Mouse (Mus musculus) cerebellum, adult 18-20 months (tissue): Measurements from ENCODE around the gene Creb3l1.
A peak's percentile ranks its signal among the peaks of the same experiment; 100 is the strongest.

Experiments
- DNase-seq, 2 experiments: peaks; one replicate each; pipeline ENCODE4 v3.0.0; 2021

Gene Creb3l1

DNA sequence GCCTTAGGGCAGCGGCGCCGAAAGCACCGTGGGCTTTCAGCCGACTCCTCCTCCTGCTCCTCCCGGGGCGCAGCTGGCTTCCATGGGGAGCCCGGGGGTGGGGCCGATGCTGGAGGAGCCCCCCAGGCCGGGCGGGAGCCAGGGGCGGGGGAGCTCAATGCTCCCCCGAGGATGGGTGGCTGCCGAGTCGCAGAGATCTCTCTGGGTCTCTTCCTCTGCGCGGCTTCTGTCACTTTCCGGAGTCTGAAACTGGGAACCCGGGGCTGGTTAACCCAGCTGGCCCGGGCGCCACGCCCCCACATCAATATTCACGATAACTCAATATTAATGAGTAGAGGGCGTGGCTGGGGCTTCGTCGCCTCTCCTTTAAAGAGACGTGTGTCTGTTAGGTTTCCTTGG is at the start of gene Creb3l1:
TSS of gene Creb3l1 (minus strand) at position 229 of the 399 bp plus-strand sequence.
- peak; percentile 35 to 46 for DNase-seq

- no peak for DNase-seq
Measured at GRCm38 (mm10) chr2:92071143-92071542, 46.8 kb upstream of the Creb3l1 start.

GRCm38 (mm10) chr2:92069630-92070029 is 45.3 kb upstream of the Creb3l1 start:
- no peak for DNase-seq

DNA sequence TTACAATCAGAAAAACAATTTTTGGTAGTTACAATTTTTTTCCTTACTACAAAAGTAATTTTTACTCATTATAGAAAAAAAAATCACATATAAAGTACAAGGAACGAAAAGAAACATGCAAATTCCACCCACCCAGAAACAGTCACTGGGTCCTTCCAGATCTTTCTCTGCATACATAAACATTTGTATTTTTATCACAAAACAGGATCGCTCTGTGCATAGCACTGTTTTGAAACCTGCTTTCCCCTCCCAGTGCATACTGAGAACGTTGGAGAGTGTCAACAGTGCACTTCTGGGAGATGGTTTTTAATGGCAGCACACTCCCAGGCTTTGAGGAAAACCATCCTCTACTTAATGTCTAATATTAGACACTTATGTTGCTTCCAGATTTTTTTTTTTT is 43.3 kb upstream of the Creb3l1 start:
- no peak for DNase-seq

DNA sequence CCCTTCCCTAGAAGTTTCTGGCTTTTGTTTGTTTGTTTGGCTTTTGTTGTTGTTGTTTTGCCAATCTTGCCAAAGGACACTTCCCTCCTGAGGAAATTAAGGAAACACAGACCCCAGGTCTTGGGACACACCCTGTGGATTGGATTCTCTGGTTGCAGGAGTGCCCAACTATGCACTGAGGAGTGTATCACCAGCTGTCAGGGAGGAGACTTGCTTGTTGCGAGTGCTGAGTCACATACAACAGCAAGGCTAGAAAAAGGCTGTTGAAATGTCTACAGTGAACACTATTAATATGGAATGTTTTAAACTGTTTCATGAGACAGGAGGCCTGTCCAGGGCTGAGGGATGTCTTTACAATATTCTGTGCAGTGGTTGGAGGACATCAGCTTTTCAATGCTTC is 42.6 kb upstream of the Creb3l1 start:
- DNase-seq: no peak

DNA sequence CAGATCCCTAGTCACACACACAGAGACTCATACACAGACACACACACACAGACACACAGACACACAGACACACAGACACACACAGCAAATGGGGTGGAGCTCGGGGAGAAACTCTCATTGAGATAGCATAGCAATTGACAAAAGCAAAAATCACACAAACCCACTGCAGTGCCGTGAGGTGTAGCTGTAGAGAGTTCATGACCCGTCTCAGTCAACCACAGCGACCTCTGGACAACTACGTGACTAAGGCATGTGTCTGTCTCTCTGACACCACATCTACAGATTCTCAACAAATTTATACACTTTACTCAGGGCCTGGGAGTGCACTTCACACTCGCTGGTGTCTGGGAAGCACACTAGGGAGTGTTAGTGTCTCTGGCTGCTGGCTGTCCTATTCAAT is 41.6 kb upstream of the Creb3l1 start:
- DNase-seq: no peak

- no peak for DNase-seq
Measured at GRCm38 (mm10) chr2:92065269-92065888, 41.1 kb upstream of the Creb3l1 start.

DNA sequence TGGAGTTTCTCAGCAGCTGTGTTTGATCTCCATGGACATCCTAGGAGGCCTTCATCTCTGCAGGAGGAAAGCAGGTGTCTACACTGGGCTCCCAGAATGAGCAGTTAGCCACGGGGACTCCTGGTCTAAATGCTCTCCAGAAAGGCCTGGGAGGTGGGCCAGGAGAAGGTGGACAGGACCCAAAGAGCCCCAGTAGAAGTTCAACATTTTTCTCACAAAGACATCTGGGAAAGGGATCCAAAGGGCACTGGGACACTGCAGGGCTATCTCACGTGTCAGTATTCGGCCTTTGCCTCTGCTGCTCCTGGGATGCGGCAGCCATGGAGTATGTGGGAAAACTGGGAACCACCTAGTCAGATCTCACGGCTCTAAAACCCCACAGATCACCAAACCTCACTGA is 38.8 kb upstream of the Creb3l1 start:
- no peak for DNase-seq

DNA sequence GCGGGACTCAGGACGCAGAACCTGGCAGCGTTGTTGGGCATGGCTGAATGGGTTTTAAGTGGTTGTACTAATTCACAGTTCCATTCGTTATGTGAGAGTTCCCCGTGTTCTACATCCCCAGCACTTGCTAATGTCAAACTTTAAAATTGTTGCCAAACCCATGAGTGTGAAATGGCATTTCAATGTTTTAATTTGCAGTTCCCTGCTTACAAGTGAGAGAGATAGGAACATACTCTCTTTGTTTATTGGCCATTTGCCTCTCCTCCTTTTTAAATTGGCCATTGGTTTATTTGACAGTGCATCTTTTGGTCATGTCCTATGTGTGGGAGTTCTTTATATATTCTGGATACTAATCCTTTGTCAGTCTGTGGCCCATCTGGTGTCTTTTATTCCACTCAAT is 37.0 kb upstream of the Creb3l1 start:
- no peak for DNase-seq

DNA sequence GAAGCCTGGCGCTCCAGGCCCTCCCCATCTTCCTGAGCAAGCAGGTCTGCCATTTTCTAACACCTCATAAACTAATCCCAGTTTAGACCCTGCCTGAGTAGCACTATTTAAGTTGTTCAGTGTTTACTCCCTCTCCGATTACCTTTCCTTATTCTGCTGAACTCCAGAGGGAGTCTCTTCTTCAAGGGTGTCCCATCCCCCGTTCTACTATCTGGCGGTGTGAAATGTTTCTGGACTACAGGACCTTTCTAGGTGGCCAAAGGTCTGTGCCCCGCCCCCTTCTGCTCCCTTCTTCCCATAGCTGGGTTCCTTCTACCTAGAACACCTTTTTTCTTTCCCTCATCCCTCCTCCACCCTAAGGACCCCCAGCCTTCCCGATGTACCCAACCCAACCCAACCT is 36.0 kb upstream of the Creb3l1 start:
- peak; percentile 55 to 60 for DNase-seq

GRCm38 (mm10) chr2:92059481-92060220 is 35.3 kb upstream of the Creb3l1 start:
- DNase-seq: peak; percentile 90

GRCm38 (mm10) chr2:92058936-92059335 is 34.6 kb upstream of the Creb3l1 start:
- DNase-seq: peak in 1 of 2 experiments; percentile 51

DNA sequence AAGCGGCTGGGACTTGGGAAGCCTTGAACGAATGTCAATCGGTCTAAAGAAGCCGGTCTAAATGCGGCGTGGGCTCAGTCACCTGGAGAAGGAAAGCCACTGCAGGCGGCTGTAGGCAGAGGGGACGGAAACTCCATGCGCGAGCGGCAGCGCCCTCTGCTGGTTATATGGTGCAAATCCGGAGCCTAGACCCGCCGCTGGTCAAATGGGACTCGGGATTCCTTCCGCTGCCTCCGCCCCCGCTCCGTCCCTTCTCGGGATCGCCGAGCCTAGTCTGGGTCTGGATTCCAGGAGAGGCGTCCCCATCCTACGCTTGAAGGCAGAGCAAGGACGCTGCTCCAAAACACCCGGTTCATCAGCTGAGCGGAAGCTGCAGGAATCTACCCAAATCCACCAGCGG is 34.2 kb upstream of the Creb3l1 start:
- peak; percentile 97 to 99 for DNase-seq

- DNase-seq: no peak
Measured at GRCm38 (mm10) chr2:92056760-92057159, 32.5 kb upstream of the Creb3l1 start.

DNA sequence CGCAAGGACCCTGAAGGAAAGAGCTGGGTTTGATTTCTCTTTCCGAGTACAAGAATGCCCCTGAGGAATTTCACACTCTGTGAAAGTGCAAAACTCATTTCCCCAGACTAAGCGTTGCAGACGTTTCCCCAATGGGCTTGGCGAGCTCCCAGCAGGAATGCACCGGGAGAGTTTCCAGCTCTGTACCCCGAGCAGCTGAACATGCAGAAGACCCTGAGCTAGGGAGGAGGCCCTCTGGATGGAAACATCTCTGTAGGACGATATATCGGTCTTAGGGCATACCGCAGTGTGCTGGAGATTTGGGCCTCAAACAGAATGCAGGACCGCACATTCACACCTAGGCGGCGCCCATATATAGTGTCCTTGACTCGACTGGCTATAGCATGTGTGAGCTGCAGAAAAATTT is 31.5 kb upstream of the Creb3l1 start:
- DNase-seq: peak; percentile 74 to 76

DNA sequence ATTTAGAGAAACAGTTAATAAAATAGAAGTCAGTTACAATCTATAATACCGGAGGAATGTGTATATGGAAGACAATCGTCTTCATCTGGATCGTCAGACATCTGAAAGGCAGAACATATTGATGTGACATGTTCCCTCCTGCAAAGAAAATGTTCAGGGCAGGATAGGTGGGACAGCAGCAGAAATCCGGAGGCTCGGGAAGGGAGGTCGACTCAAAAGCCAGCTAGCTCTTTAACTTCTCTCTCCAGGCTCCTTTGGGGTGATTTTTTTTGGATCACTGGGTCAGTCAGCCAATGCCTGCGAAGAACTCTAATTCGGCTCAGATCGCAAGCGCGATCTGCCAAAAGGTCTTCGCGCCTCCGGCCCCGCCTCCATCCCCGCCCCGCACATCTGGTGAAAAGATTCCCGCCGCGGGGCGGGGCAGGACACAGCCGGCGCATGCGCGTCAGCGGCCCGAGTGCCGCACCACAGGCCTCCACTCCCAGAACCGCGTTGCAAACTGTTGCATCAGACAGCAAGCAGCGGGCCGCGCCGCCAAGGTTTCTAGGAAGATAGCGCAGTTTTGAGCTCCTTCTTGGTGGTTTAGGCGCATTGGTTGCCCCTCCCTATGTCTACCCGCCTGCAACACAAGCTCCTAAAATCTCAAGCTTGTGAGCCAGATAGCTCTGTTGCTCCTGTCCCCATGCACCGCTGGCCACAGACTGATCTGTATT is 31.0 kb upstream of the Creb3l1 start:
- DNase-seq: peak; percentile 84 to 88

DNA sequence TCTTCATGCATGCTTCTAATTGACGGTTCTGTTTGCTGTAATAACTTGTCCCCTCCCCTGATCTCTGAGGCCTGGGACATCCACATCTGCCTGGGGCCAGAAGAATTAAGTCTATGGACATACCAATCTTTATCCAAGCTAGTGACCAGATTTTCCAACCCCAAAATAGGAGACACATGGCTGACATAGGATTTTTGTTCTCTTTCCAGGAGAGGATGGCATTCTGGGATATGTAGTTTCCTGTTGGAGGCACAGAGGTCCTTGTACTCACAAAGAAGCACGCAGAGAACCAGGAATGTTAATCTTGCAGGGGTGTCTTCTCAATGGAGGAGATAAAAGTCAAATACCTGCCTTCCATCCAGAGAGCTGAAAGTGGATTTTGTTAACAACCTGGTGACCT is 28.5 kb upstream of the Creb3l1 start:
- no peak for DNase-seq

GRCm38 (mm10) chr2:92052188-92052587 is 27.9 kb upstream of the Creb3l1 start:
- DNase-seq: peak in 1 of 2 experiments; percentile 28

GRCm38 (mm10) chr2:92048034-92048690 is 23.9 kb upstream of the Creb3l1 start:
- DNase-seq: no peak

DNA sequence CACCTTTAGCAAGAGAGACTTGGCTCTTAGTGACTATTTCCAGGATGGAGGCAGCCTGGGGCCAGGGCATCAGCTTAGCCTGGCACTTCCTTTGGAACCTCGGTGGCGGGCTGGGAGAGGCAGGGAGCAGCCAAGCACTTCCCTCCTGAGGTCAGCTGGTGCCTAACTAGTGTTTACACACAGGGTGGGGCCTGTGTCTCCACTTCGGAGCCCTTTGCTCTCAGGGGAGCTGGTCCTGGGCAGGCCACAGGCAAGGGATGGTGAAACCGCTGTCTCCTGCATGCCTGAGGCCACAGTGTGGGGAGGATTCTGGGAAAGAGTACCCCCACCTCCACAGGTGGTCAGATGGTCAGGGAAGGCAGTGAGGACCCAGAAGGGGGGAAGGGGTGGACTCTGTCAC is 23.3 kb upstream of the Creb3l1 start:
- no peak for DNase-seq

DNA sequence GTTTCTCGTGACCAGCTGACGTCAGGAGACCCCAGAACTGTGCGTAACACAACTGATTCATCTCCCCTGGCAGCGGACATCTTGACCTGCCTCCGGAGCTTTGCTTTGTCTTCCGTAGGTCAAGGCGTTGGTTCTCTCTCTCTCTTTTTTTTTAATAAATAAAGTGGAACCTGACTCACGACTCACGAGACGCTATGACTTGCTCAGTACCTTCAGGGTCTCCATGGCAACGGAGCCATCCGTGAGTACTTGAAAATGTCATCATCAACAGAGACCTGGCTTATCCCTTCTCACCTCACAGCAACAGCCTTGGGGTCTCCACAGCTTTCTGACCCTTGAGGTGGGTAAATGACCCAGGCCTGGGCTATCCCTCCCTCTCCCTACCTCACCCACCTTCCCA is 19.0 kb upstream of the Creb3l1 start:
- no peak for DNase-seq

DNA sequence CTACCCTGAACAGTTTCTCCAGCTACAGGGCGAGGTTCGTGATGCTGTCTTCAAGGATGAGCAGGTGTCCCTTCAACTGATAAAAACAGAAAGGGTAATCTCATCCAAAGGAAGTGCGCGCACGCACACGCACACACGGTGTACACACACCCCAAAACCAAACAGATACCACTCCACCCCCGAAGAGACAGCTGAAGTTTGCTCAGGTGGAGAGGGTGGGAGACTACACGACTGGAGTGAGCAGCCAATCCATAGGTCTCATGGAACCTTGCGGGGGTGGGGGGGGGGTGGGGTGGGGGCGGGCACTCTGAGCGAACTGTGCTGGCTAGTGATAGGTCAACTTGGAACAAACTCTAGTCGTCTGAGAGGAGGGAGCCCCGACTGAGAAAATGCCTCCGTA is 17.2 kb upstream of the Creb3l1 start:
- no peak for DNase-seq

DNA sequence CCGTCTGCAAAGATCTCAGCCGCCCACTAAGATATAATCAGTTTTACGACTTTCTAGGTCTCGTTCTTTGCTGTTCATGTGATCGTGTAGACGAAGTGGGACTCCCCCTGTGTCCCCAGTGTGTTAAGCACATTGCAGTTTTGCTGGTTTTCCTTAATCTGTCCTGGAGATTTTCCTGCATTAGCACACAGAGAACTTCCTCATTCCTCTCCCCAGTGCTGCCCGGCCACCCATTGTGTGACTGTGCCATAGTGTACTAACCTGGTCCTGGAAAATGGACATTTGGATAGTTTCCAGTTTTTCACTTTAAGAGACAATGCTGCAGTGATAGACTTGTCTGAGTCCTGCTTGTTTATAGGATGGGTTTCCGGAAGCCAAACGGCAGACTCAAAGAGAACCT is 10.0 kb upstream of the Creb3l1 start:
- DNase-seq: no peak

- no peak for DNase-seq
Measured at GRCm38 (mm10) chr2:92030554-92030953, 6.3 kb upstream of the Creb3l1 start.
